Mouse (Mus musculus): ENCODE data around the gene Naaladl2. TPM values are rescaled to one million over a fixed set of nuclear protein-coding genes. Genes with fewer than 3 reads are reported as not detected.

The Naaladl2 gene
- total RNA-seq, 2 experiments from 2014 or later, result 0.36 to 0.65 TPM

- intact Hi-C loops (cut with DNase I), result no loop called here
- DNase-seq, result no peak
These were observed 1073.5 kb downstream of the Naaladl2 start for GRCm38 (mm10) chr3:24070424-24071168.

DNA sequence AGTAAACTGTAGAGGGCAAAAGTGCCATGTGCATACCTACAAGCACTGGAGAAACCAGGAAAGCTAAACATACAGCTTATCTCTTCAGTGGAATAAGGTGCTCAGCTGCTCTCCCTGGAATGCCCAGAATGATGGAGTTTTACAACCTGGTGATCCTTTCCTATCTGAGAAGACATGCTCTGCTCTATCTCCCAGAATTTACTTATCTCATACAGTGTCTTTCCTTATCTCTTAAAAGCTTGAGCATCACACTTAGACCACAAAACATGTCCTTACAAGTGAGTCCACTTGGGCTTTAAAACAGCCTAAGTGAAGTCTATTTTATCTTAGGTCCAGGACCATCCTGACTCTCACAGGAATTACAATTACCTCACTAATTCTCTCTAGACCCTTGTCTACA is 1095.8 kb downstream of the Naaladl2 start:
- intact Hi-C loops (cut with DNase I), result no loop called here
- DNase-seq, result no peak

- no peak for DNase-seq
- intact Hi-C loops (cut with DNase I), result no loop called here
These were observed 1142.3 kb downstream of the Naaladl2 start for GRCm38 (mm10) chr3:24001741-24002140.

DNA sequence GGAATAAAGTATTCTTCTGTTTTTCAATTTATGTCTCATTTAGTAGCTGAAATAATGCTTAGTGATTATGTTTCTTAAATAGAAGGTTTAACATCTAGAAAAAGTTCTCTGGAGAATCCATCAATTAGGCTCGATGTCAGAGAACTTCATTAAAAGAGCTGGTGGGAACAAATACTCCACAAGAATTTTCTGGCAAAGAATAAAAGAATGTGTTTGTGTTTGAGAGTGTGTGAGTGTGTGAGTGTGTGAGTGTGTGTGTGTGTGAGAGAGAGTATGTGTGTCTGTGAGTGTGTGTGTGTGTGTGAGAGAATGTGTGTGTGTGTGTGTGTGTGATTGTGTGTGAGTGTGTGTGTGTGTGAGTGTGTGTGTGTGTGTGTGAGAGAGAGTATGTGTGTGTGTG is 1170.3 kb downstream of the Naaladl2 start:
- intact Hi-C loops (cut with DNase I), result no loop called here
- DNase-seq, result no peak

GRCm38 (mm10) chr3:23972747-23973667 is 1171.1 kb downstream of the Naaladl2 start:
- DNase-seq, result no peak
- intact Hi-C loops (cut with DNase I), result no loop called here

DNA sequence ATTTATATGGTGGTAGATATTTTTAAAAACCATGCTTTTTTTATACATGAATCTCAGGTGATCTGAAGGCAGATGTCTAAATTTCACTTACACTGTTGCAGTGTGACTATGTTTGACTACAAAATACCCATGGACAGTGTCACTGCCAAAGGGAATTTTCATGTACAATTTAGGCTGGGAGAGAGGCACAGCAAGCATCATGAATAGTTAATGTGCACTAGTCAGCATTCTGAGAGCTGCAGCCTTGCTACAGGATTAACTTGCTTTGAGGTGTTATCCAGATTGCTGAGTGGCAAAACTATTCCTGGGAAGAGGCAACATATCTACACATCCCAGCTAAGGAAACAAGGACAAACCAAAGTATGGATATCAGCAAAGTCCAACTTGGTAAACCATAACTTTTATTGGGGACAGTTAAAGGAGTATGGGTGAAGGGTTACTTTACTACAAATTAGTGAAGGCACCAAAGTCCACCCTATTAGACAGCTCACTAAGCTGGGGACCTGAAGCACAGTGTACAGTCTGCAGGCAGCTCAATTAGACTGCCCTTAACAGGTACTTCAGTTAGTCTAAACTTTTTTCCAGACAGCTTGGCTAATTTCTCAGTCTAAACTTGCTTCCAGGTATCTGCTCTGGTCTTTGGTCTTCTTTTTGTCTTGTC is 1181.0 kb downstream of the Naaladl2 start:
- intact Hi-C loops (cut with DNase I), result no loop called here
- DNase-seq, result no peak

DNA sequence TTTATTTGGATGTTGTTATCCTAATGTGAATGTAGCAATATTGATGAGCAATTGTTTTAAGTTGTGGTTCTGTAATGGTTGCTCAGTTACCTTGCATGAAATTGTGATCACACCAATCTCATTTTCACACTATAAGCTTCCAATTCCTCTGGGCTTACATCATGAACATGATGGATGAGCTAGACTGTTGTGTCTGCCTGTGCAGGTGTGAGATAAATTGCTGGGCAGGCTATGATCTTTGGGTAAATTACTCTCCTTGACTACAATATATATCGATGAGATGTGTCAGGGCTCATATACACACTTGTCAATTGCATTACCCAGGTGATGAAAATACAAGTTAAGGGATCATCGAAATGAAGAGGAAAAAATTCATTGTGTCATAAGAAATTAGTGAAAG is 1197.9 kb downstream of the Naaladl2 start:
- no peak for DNase-seq
- intact Hi-C loops (cut with DNase I), result no loop called here

DNA sequence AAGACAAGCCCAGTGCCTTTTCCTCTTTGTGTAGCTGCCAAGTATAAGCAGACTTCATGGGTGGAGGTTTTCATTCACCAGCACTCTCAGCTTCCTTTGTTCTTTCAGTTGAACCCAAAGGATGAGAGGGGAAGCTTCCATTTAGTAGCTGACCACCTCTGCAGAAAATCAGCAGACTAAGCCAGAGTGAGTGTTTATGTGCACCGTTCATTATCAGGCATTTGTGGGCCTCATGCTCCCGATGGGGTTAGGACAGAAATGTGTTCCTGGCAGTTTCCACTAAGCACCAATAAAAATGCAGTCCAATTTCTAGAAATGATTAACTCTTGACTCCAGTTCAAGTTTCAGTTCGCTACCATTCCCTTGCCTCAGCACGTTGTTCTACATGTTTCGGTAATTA is 1206.8 kb downstream of the Naaladl2 start:
- DNase-seq, result no peak
- intact Hi-C loops (cut with DNase I), result no loop called here

DNA sequence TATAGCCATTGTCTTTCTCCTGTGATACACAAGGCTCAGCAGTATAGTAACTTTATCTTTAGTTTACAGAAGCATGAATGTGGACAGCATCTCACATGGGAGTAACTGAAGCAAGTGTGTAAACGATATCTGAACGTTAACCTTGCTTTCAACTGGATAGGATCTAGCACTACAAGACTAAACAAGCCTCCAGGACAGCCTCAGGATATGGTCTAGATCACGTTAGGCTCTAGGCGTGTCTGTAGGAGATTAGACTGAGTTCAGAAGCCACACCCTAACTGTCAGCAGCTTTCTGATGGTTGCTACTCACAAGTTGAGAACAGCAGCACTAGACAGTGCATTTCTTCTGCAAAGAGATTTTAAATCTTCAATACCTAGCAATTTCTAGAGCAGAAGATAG is 1216.0 kb downstream of the Naaladl2 start:
- DNase-seq, result no peak

GRCm38 (mm10) chr3:23907682-23908081 is 1236.4 kb downstream of the Naaladl2 start:
- no peak for DNase-seq
- intact Hi-C loops (cut with DNase I), result no loop called here

More for the DNA sequence above, 1216.0 kb downstream of the Naaladl2 start:
- intact Hi-C loops (cut with DNase I), result no loop called here

- intact Hi-C loops (cut with DNase I), result no loop called here
- DNase-seq, result no peak
These were observed 1278.4 kb downstream of the Naaladl2 start for GRCm38 (mm10) chr3:23865688-23866087.

GRCm38 (mm10) chr3:23857275-23857674 is 1286.8 kb downstream of the Naaladl2 start:
- DNase-seq, result no peak
- intact Hi-C loops (cut with DNase I), result no loop called here

DNA sequence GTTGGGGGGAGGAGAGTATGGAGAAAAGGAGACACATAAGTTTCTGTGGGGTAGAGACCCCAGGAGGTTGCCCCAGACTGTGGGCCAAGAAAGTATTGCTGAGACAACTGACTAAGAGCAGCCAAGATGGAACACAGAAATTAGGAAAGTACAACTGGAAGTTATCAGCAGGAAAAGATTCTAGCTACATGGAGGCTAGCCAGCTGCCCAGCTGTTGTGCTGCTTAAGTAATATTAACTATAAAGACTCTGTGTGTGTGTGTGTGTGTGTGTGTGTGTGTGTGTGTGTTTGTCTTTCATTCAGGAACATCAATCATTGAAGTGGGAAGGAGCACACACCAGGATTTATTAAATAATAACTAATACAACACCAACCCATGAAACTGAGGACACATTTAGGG is 1326.5 kb downstream of the Naaladl2 start:
- peak in 1 of 2 experiments; percentile 4 for DNase-seq
- intact Hi-C loops (cut with DNase I), result no loop called here

DNA sequence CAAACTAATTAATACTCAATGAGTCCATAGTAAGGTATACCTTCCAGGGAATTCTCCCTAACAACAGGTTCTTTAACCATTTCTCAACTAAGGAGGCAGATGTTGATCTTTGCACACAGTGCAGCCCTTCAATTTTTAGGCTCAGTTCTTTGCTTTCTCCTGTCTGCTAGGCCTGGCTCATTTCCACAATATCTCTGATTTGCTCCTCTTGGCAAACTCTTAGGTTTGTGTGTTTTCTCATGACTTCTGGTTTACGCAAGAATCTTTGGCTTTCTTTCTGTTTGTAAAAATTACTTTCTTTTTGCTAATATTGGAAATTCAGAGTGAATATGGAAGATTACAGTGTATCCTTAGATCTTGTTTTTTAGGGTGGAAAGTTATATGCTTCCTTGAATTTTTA is 1385.3 kb downstream of the Naaladl2 start:
- intact Hi-C loops (cut with DNase I), result no loop called here
- DNase-seq, result no peak

Data from heart, postnatal 36 days (tissue).